ENCODE assay signal across 8 mouse cellular contexts in genomic region chr1:136521363-136521937, GRCm38 (mm10). TPM values are rescaled to one million over a fixed set of nuclear protein-coding genes. Genes with fewer than 3 reads are reported as not detected.
DNase-seq lines count a peak whose midpoint lies in the region.

No protein-coding gene starts in this region.

- DNase-seq in heart, postnatal 14 days: peak; percentile 49 to 59
- no peak for DNase-seq in heart, postnatal 25 days (ENCODE audit: low spot score)
- DNase-seq in 3T3-L1 (ENCODE audit: low read depth, low spot score): peak; percentile 51
- DNase-seq in Muller cell, postnatal 12 days (ENCODE audit: inconsistent ontology term): peak; percentile 21
- DNase-seq in forelimb bud, embryonic 11.5 days (ENCODE audit: low read depth, low spot score): peak; percentile 40
- peak; percentile 66 to 84 for DNase-seq in left cerebral cortex, postnatal 25 days (ENCODE audit: low spot score in 2 of 2)
- DNase-seq in right cerebral cortex, postnatal 10 days (ENCODE audit: low spot score in 2 of 2): peak; percentile 70 to 84
- DNase-seq in c-Kit-positive CD71-positive TER-119-positive erythroid progenitor cells, embryonic 14.5 days (ENCODE audit: low spot score): no peak

- intact Hi-C loops in heart, postnatal 14 days (cut with DNase I): loop anchor here (5.0 kb wide), 1 partner anchor 349 kb away; no protein-coding TSS in a partner anchor
- intact Hi-C loops in heart, postnatal 25 days (cut with DNase I): loop anchor here (5.0 to 10.0 kb wide), 2 partner anchors 227 to 349 kb away; no protein-coding TSS in a partner anchor
- intact Hi-C loops in left cerebral cortex, postnatal 25 days (cut with DNase I): loop anchor here (5.0 to 10.0 kb wide), 3 partner anchors 54 to 479 kb away; partner anchors contain the start of gene Kif14

RNA-seq across cellular contexts. Expression of gene Kif14, which starts 55.3 kb away (rescaled TPM):
- 1 to 10 TPM in 1 of 2 experiments, under 1 TPM in 1; 0.81 to 1.2 TPM for total RNA-seq in heart, postnatal 14 days (2021)
- total RNA-seq in heart, postnatal 25 days (2021): under 1 TPM; 0.18 to 0.31 TPM
- total RNA-seq in left cerebral cortex, postnatal 25 days (2021): under 1 TPM; 0.09 to 0.25 TPM

Comparison
In these comparisons a context has a peak if more than half of its experiments do, and no peak if none do; other contexts are left out.
1. DNase-seq: peak in heart, postnatal 14 days (2 of 2), 3T3-L1 (single experiment), Muller cell, postnatal 12 days (single experiment), forelimb bud, embryonic 11.5 days (single experiment), left cerebral cortex, postnatal 25 days (2 of 2) and right cerebral cortex, postnatal 10 days (2 of 2); none in heart, postnatal 25 days (single experiment) and c-Kit-positive CD71-positive TER-119-positive erythroid progenitor cells, embryonic 14.5 days (single experiment).